Mouse (Mus musculus) lung, postnatal 0 days (tissue): Measurements from ENCODE around the gene Zfp296.

Source experiments
- CTCF ChIP-seq: IDR thresholded peaks from 2 replicates; pipeline ENCODE4 v1.5.1; 2016; ENCODE audit warnings: antibody characterized with exemption, mild to moderate bottlenecking
- EP300 ChIP-seq: IDR thresholded peaks from 2 replicates; pipeline ENCODE4 v1.6.1; 2016; ENCODE audit warnings: antibody characterized with exemption, mild to moderate bottlenecking, control low read depth

GRCm38 (mm10) chr7:19628192-19628535 is 51.1 kb downstream of the Zfp296 start:
- TF ChIP-seq EP300 (no peak), CTCF (no peak)
